Mouse (Mus musculus) activated CD4-positive, CD25-positive, alpha-beta regulatory T cell (primary cell): ENCODE measurements around the gene Kansl1. TPM values are rescaled to one million over a fixed set of nuclear protein-coding genes. Genes with fewer than 3 reads are reported as not detected.

Source experiments
- polyA plus RNA-seq, 2 experiments: library from polyadenylated mRNA; unstranded; fragments of 100-300 nt; shearing (Covaris generic); gene quantifications; one replicate each; pipeline ENCODE4 v1.2.1; 2017

The Kansl1 gene
- 10 to 100 TPM; 57.7 to 74.7 TPM for polyA plus RNA-seq

GRCm38 (mm10) chr11:104468751-104469268 lies at the start of gene Kansl1:
Gene Kansl1 (minus strand): TSS chr11:104468861.

Other genes starting within 250 kb of the Kansl1 start
- gene Mapt, start 237.5 kb downstream of the Kansl1 start, polyA plus RNA-seq = under 1 TPM in 1 of 2 experiments, not detected in 1; 0.25 TPM
- gene Cdc27, start 81.8 kb upstream of the Kansl1 start, polyA plus RNA-seq = 10 to 100 TPM; 30.9 to 36.2 TPM
- 10 to 100 TPM in 1 of 2 experiments, 1 to 10 TPM in 1; 7.0 to 19.6 TPM for gene Myl4, start 81.8 kb upstream of the Kansl1 start, polyA plus RNA-seq
- gene Itgb3, start 139.1 kb upstream of the Kansl1 start, polyA plus RNA-seq = 10 to 100 TPM; 16.0 to 32.9 TPM
- under 1 TPM; 0.05 to 0.31 TPM for gene Gm11639, start 216.8 kb upstream of the Kansl1 start, polyA plus RNA-seq